Mouse (Mus musculus) heart, postnatal 36 days (tissue): ENCODE measurements around the gene Gm20379. TPM values are rescaled to one million over a fixed set of nuclear protein-coding genes. Genes with fewer than 3 reads are reported as not detected.

Source experiments
- DNase-seq, 2 experiments: peaks; one replicate each; pipeline ENCODE4 v3.0.0; 2021 to 2022
- intact Hi-C: fragments of 180-260 bp; cut with DNase I; formaldehyde crosslinking; loops from one replicate; pipeline ENCODE4 v1.15.1; 2025
- total RNA-seq, 2 experiments: library from RNA; stranded (reverse); gene quantifications; 2 replicates each; pipeline ENCODE4 v1.2.3; 2021

The Gm20379 gene
- not detected for total RNA-seq

GRCm38 (mm10) chr13:92305680-92306079 is at the start of gene Gm20379:
Gene Gm20379, plus strand, starts transcription at chr13:92305980.
- intact Hi-C loops: no loop called here
- DNase-seq: no peak

- no peak for DNase-seq
- intact Hi-C loops: no loop called here
Observed at GRCm38 (mm10) chr13:92261329-92261728, 44.5 kb upstream of the Gm20379 start.

- intact Hi-C loops: no loop called here
Observed at GRCm38 (mm10) chr13:92263566-92263965, 42.2 kb upstream of the Gm20379 start.

GRCm38 (mm10) chr13:92267076-92267475 is 38.7 kb upstream of the Gm20379 start:
- DNase-seq: no peak
- intact Hi-C loops: no loop called here

More at GRCm38 (mm10) chr13:92263566-92263965, 42.2 kb upstream of the Gm20379 start:
- no peak for DNase-seq

- intact Hi-C loops: no loop called here
- DNase-seq: peak; percentile 47 to 73
Observed at GRCm38 (mm10) chr13:92274274-92275198, 31.2 kb upstream of the Gm20379 start.

- intact Hi-C loops: no loop called here
- no peak for DNase-seq
Observed at GRCm38 (mm10) chr13:92275292-92275691, 30.5 kb upstream of the Gm20379 start.

GRCm38 (mm10) chr13:92277027-92277426 is 28.8 kb upstream of the Gm20379 start:
- intact Hi-C loops: no loop called here
- no peak for DNase-seq

GRCm38 (mm10) chr13:92291605-92292004 is 14.2 kb upstream of the Gm20379 start:
- DNase-seq: no peak
- intact Hi-C loops: no loop called here

GRCm38 (mm10) chr13:92293883-92294282 is 11.9 kb upstream of the Gm20379 start:
- intact Hi-C loops: no loop called here
- no peak for DNase-seq

- no peak for DNase-seq
Observed at GRCm38 (mm10) chr13:92296490-92296889, 9.3 kb upstream of the Gm20379 start.

GRCm38 (mm10) chr13:92297021-92297420 is 8.8 kb upstream of the Gm20379 start:
- DNase-seq: no peak
- intact Hi-C loops: no loop called here

More at GRCm38 (mm10) chr13:92296490-92296889, 9.3 kb upstream of the Gm20379 start:
- intact Hi-C loops: no loop called here

GRCm38 (mm10) chr13:92299522-92299921 is 6.3 kb upstream of the Gm20379 start:
- no peak for DNase-seq
- intact Hi-C loops: no loop called here

GRCm38 (mm10) chr13:92301754-92302153 is 4.0 kb upstream of the Gm20379 start:
- DNase-seq: no peak
- intact Hi-C loops: no loop called here

GRCm38 (mm10) chr13:92302466-92302865 is 3.3 kb upstream of the Gm20379 start:
- no peak for DNase-seq
- intact Hi-C loops: no loop called here

- intact Hi-C loops: no loop called here
- DNase-seq: no peak
Observed at GRCm38 (mm10) chr13:92303062-92303948, 2.5 kb upstream of the Gm20379 start.

GRCm38 (mm10) chr13:92304291-92304690 is 1.5 kb upstream of the Gm20379 start:
- DNase-seq: no peak
- intact Hi-C loops: no loop called here

- no peak for DNase-seq
- intact Hi-C loops: no loop called here
Observed at GRCm38 (mm10) chr13:92314613-92315012, 8.8 kb downstream of the Gm20379 start.

- no peak for DNase-seq
- intact Hi-C loops: no loop called here
Observed at GRCm38 (mm10) chr13:92320770-92321169, 15.0 kb downstream of the Gm20379 start.

GRCm38 (mm10) chr13:92326030-92326429 is 20.2 kb downstream of the Gm20379 start:
- intact Hi-C loops: no loop called here
- no peak for DNase-seq

- intact Hi-C loops: no loop called here
- no peak for DNase-seq
Observed at GRCm38 (mm10) chr13:92328000-92328399, 22.2 kb downstream of the Gm20379 start.

GRCm38 (mm10) chr13:92330621-92331020 is 24.8 kb downstream of the Gm20379 start:
- intact Hi-C loops: no loop called here
- DNase-seq: no peak
